Mouse (Mus musculus): Measurements from ENCODE around the gene Pprc1. TPM values are rescaled to one million over a fixed set of nuclear protein-coding genes. Genes with fewer than 3 reads are reported as not detected.
A peak's percentile ranks its signal among the peaks of the same experiment; 100 is the strongest.

Pprc1 gene
- polyA plus RNA-seq, 1 experiment from 2014 or later, result 49.4 TPM

DNA sequence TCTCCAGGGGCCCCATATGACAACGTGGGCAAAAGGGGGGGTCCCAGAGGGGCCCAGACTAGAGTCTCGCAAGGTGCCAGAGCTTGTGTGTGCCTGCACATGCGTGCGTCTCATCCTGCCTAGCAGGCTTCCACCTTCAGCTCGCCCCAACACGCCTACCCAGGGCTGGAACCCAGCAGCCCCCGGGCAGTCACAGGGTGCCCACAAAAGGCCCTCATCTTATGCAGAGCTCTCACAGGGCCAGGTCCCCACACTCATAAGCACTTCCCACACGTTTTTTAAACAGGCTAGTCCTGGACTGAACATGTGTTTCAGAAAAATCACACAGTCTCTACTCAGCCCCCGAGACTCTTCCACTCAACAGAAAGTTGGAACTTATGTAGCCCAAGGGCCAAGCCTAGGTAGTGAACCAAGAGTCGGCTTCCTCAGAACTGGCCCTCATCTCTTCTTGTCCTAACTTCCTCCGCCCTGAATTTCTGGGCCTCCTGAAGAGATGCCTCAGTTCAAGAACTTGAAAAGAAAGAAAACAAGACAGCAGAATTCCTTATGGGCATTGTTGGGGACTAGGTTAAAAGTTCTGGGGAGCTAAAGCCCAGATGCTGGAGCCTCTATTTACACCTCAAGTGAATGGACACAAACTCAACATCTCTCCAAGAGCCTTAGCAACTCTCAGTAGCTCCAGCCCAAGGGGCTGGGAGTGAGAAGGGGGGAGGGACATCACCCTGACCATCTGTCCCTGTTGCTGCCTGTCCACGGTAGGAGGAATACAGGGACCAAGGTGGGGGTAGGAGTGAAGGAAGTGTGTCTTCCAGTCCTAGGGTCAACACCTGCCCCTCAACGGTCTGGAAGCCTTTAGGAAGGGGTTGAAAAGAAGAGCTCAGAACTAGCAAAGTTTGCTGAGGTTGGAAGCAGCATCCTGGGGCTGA lies 6.5 kb upstream of the Pprc1 start:
- H3K4me2 ChIP-seq (replicated peaks; ENCODE audit: low read depth, low read length), result peak overlapping the region; percentile 98
- no peaks in the 10 kb centered on the region for H3K27me3 ChIP-seq (ENCODE audit: control insufficient read depth, insufficient read depth, low read length)
- peak overlapping the region; percentile 94 for H3K9ac ChIP-seq (replicated peaks; ENCODE audit: low read depth, low read length)
- H3K27ac ChIP-seq (ENCODE audit: low read length), result peak overlapping the region; percentile 95
- no peaks in the 10 kb centered on the region for H3K9me3 ChIP-seq (ENCODE audit: control insufficient read depth, low read depth, low read length)
- WGBS, result 5% methylated on average over 13 of the region's 13 CpGs
- peaks cover 52% of the 10 kb centered on the region for H3K4me1 ChIP-seq (ENCODE audit: control insufficient read depth, insufficient read depth, low read length)
- peak overlapping the region; percentile 90 for H3K4me3 ChIP-seq (ENCODE audit: low read depth, low read length)
- ATAC-seq (ENCODE audit: insufficient number of reproducible peaks, insufficient read depth, low FRiP score, low read depth), result no peak
- H3K36me3 ChIP-seq (ENCODE audit: control insufficient read depth, insufficient read depth, low read length), result peaks cover 35% of the 10 kb centered on the region

DNA sequence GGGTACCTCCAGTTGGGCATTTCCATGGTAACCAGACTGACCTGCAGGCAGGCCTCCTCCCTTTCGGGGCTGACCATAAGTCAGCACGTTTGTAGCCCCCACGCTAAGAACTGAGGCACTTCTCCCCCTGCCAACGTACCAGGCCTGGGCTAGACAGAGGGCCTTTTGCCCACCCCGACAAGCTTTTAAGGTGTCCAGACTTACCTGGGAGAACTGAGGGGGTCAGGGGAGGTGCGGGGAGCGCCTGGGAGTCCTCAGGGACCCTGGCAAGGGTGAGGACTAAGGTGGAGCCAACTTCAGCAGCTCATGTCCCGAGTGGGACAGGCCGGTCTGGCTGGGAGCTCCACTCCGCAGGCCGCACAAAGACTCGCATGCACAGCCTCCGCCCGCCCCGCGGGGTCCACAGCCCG lies 5.8 kb upstream of the Pprc1 start:
- peaks cover 59% of the 10 kb centered on the region for H3K4me1 ChIP-seq (ENCODE audit: control insufficient read depth, insufficient read depth, low read length)

DNA sequence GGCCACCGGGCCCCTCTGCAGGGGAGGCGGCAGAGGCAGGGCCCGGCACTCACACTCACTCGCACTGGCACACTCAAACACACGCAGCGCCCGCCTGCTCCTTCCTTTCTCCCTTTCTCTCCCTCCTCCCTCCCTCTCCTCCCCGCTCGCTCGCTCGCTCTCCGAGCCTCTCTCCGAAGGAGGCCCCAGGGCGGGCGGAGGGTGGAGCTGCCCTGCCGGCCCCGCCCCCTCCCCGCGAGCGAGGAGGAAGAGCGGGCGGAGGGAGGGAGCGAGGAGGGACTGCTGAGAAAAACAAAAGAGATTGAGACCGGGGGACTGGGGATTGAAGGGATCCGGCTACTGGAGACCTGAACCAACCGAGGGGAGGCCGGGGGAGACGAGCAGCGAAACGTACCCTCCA lies 5.2 kb upstream of the Pprc1 start:
- H3K4me1 ChIP-seq (ENCODE audit: control insufficient read depth, insufficient read depth, low read length), result peaks cover 62% of the 10 kb centered on the region
- H3K9ac ChIP-seq (replicated peaks; ENCODE audit: low read depth, low read length), result peak overlapping the region; percentile 94
- H3K9me3 ChIP-seq (ENCODE audit: control insufficient read depth, low read depth, low read length), result no peaks in the 10 kb centered on the region
- H3K4me3 ChIP-seq (ENCODE audit: low read depth, low read length), result peak overlapping the region; percentile 90
- peaks cover 23% of the 10 kb centered on the region for H3K36me3 ChIP-seq (ENCODE audit: control insufficient read depth, insufficient read depth, low read length)
- H3K27ac ChIP-seq (ENCODE audit: low read length), result peak overlapping the region; percentile 95
- no peaks in the 10 kb centered on the region for H3K27me3 ChIP-seq (ENCODE audit: control insufficient read depth, insufficient read depth, low read length)
- ATAC-seq (ENCODE audit: insufficient number of reproducible peaks, insufficient read depth, low FRiP score, low read depth), result peak; percentile 80
- 2% methylated on average over 13 of the region's 30 CpGs for WGBS
- H3K4me2 ChIP-seq (replicated peaks; ENCODE audit: low read depth, low read length), result peak overlapping the region; percentile 98

More for the DNA sequence above, 5.8 kb upstream of the Pprc1 start:
- H3K27ac ChIP-seq (ENCODE audit: low read length), result peak overlapping the region; percentile 95
- peak; percentile 5; the same call in 1 of the 2 replicates for ATAC-seq (ENCODE audit: insufficient number of reproducible peaks, insufficient read depth, low FRiP score, low read depth)
- no peaks in the 10 kb centered on the region for H3K27me3 ChIP-seq (ENCODE audit: control insufficient read depth, insufficient read depth, low read length)
- peak overlapping the region; percentile 90 for H3K4me3 ChIP-seq (ENCODE audit: low read depth, low read length)
- H3K9ac ChIP-seq (replicated peaks; ENCODE audit: low read depth, low read length), result peak overlapping the region; percentile 94
- H3K4me2 ChIP-seq (replicated peaks; ENCODE audit: low read depth, low read length), result peak overlapping the region; percentile 98
- peaks cover 29% of the 10 kb centered on the region for H3K36me3 ChIP-seq (ENCODE audit: control insufficient read depth, insufficient read depth, low read length)
- 2% methylated on average over 14 of the region's 17 CpGs for WGBS
- no peaks in the 10 kb centered on the region for H3K9me3 ChIP-seq (ENCODE audit: control insufficient read depth, low read depth, low read length)

DNA sequence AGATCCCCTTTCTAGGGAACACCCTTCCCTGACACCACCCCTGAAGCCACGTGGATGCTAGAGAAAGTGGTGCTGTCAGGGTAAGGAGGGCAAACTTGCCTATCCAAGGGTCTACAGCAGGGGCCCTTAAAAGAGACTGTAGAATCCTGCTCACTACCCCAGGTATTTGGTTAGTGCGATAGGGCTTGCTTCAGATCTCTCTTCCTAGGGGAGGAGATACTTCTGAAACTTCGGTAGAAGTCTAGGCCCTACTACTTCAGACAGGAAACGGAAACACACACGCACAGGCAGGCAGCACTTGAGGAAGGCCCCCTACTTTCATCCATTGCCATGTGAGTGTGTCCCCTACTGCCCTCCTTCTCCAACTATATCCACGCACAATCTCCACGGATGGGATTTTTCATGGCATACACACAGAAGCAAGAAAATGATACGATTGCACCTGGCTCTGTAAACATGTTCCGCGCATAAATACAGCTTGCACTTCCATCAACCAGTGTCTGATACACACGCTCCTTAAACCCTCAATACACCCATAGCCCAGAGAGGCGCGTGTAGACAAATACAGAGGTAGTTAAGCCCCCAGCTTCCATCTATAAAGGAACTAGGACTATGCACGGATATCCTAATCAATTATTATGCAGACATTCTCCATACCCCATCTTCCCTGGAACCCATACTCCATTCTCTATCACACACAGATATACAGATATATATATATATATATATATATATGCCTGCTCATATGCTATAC lies 4.4 kb upstream of the Pprc1 start:
- H3K9ac ChIP-seq (replicated peaks; ENCODE audit: low read depth, low read length), result no peak overlapping the region
- peak overlapping the region; percentile 90 for H3K4me3 ChIP-seq (ENCODE audit: low read depth, low read length)
- 35% methylated on average over 14 of the region's 14 CpGs for WGBS
- H3K36me3 ChIP-seq (ENCODE audit: control insufficient read depth, insufficient read depth, low read length), result peaks cover 14% of the 10 kb centered on the region
- no peak for ATAC-seq (ENCODE audit: insufficient number of reproducible peaks, insufficient read depth, low FRiP score, low read depth)
- peaks cover 62% of the 10 kb centered on the region for H3K4me1 ChIP-seq (ENCODE audit: control insufficient read depth, insufficient read depth, low read length)
- H3K27me3 ChIP-seq (ENCODE audit: control insufficient read depth, insufficient read depth, low read length), result no peaks in the 10 kb centered on the region
- H3K4me2 ChIP-seq (replicated peaks; ENCODE audit: low read depth, low read length), result peak overlapping the region; percentile 98
- no peaks in the 10 kb centered on the region for H3K9me3 ChIP-seq (ENCODE audit: control insufficient read depth, low read depth, low read length)
- peak overlapping the region; percentile 95 for H3K27ac ChIP-seq (ENCODE audit: low read length)

DNA sequence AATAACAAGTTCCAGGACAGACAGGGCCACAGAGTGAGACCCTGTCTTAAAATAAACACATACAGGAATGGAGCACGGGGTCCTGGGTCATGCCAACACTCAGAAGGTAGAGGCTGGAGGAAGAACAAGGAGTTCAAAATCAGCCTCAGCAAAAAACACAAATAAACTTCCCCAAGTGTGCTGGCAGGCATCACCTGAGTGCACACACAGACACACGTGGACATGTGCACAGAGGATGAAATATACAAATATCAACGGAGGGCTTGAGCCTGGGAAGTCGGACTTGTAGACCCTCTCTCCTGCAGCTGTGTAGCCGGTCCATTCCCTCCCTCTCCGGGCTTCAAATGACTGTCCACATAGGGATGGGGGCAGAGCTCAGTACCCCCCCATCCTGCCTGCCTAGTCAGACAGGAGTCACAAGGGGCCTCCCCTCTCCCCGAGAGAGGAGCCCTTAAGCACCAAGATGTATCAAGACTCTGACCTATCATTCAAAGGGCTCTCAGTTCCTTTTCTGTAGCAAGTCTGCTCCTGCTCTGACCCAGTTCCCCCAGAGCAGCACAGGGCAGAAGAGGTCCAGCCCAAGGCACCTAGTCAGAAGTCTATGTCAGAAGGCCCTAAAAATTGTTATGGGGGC lies 3.3 kb upstream of the Pprc1 start:
- ATAC-seq (ENCODE audit: insufficient number of reproducible peaks, insufficient read depth, low FRiP score, low read depth), result no peak
- Histone ChIP-seq H3K36me3 (ENCODE audit: control insufficient read depth, insufficient read depth, low read length) (peaks cover 3% of the 10 kb centered on the region; the same call in 1 of the 2 replicates), H3K27me3 (ENCODE audit: control insufficient read depth, insufficient read depth, low read length) (no peaks in the 10 kb centered on the region), H3K4me1 (ENCODE audit: control insufficient read depth, insufficient read depth, low read length) (peaks cover 63% of the 10 kb centered on the region), H3K4me2 (replicated peaks; ENCODE audit: low read depth, low read length) (peak overlapping the region; percentile 82), H3K27ac (ENCODE audit: low read length) (peak overlapping the region; percentile 92), H3K9me3 (ENCODE audit: control insufficient read depth, low read depth, low read length) (no peaks in the 10 kb centered on the region), H3K4me3 (ENCODE audit: low read depth, low read length) (peak overlapping the region; percentile 27), H3K9ac (replicated peaks; ENCODE audit: low read depth, low read length) (peak overlapping the region; percentile 26; the same call in 1 of the 2 replicates)
- WGBS, result 14% methylated on average over 7 of the region's 7 CpGs

DNA sequence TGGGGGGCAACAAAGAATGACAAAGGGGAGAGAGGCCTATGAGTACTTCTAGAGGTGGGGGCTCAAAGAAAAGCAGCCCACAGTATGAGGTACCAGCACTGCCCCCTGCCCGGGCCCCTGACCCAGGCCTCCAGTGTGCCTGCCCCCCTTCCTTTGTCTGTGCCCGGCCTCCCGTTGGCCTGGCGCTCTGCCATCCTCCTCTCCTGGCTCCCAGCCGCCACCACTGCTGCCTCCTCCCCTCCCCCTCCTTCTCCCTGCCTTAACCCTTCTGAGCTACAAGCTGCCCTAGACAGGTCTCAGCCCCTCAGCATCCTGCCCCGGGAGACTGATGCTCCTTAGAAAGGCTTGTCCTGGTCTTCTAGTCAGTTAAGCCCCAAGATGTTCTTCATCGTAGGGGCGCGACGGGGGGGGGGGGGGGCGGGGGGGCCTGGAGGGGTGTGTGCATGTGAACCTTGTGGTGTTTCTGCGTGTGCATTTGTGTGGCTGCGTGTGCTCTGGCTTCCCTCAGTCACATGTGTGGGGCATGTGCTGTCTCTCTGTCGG lies 2.7 kb upstream of the Pprc1 start:
- H3K36me3 ChIP-seq (ENCODE audit: control insufficient read depth, insufficient read depth, low read length), result no peaks in the 10 kb centered on the region
- peak overlapping the region; percentile 92 for H3K27ac ChIP-seq (ENCODE audit: low read length)
- peak; percentile 14; the same call in 1 of the 2 replicates for ATAC-seq (ENCODE audit: insufficient number of reproducible peaks, insufficient read depth, low FRiP score, low read depth)
- peak overlapping the region; percentile 27 for H3K4me3 ChIP-seq (ENCODE audit: low read depth, low read length)
- H3K4me2 ChIP-seq (replicated peaks; ENCODE audit: low read depth, low read length), result peak overlapping the region; percentile 82
- H3K4me1 ChIP-seq (ENCODE audit: control insufficient read depth, insufficient read depth, low read length), result peaks cover 62% of the 10 kb centered on the region
- WGBS, result 0% methylated on average over 10 of the region's 14 CpGs
- no peaks in the 10 kb centered on the region for H3K27me3 ChIP-seq (ENCODE audit: control insufficient read depth, insufficient read depth, low read length)
- H3K9ac ChIP-seq (replicated peaks; ENCODE audit: low read depth, low read length), result peak overlapping the region; percentile 26; the same call in 1 of the 2 replicates
- no peaks in the 10 kb centered on the region for H3K9me3 ChIP-seq (ENCODE audit: control insufficient read depth, low read depth, low read length)

DNA sequence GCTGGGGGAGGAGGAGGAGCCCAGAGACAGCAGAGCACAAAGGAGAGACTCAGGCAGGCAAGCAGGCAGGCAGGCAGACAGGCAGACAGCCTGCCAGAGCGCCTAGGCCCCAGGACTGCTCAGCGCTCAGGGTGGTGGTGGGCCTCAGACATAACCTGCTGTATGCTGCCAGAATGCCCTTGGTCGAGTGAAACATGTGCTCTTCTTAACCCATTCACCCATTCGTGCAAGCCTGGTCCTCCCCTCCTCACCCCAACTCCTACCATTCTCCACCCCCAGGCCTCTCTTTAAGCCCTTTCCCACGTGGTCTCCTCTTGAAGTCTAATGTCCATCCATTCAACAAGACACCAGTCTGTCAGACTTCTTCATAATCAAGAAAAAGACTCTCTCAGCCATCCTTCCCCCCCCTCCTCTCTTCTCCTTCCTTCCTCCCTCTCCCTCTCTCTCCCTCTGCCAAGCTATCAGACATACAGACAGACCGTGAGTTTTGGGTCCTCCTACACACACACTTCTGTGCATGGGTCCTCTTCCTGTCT lies 2.1 kb upstream of the Pprc1 start:
- peak overlapping the region; percentile 82 for H3K4me2 ChIP-seq (replicated peaks; ENCODE audit: low read depth, low read length)
- 5% methylated on average over 6 of the region's 6 CpGs for WGBS
- no peaks in the 10 kb centered on the region for H3K27me3 ChIP-seq (ENCODE audit: control insufficient read depth, insufficient read depth, low read length)
- H3K9ac ChIP-seq (replicated peaks; ENCODE audit: low read depth, low read length), result peak overlapping the region; percentile 26; the same call in 1 of the 2 replicates
- peaks cover 57% of the 10 kb centered on the region for H3K4me1 ChIP-seq (ENCODE audit: control insufficient read depth, insufficient read depth, low read length)
- H3K27ac ChIP-seq (ENCODE audit: low read length), result peak overlapping the region; percentile 92
- no peaks in the 10 kb centered on the region for H3K9me3 ChIP-seq (ENCODE audit: control insufficient read depth, low read depth, low read length)
- H3K4me3 ChIP-seq (ENCODE audit: low read depth, low read length), result peak overlapping the region; percentile 27
- no peaks in the 10 kb centered on the region for H3K36me3 ChIP-seq (ENCODE audit: control insufficient read depth, insufficient read depth, low read length)
- ATAC-seq (ENCODE audit: insufficient number of reproducible peaks, insufficient read depth, low FRiP score, low read depth), result no peak

Data from stomach, embryonic 14.5 days (tissue).